ENCODE assay signal across 8 mouse cellular contexts in genomic region chr9:116375658-116376357, GRCm38 (mm10).
DNase-seq lines count a peak whose midpoint lies in the region; ATAC-seq and TF ChIP-seq lines count a peak whose summit lies in the region.

No protein-coding gene starts in this region.

- H3K9me3 ChIP-seq in heart, embryonic 16.5 days (replicated peaks; ENCODE audit: control insufficient read depth, low read length): no peaks in the 10 kb centered on the region
- no peaks in the 10 kb centered on the region for H3K9me3 ChIP-seq in stomach, embryonic 15.5 days

- DNase-seq in 3134 (ENCODE audit: extremely low read depth, insufficient read length, low spot score) (peak; percentile 76), NIH3T3 (ENCODE audit: low read depth) (peak; percentile 94)
- peak; percentile 66 to 72 for DNase-seq in layer of hippocampus, postnatal 10 days (ENCODE audit: low spot score in 2 of 2)
- peak; percentile 86 for DNase-seq in lung, postnatal 36 days
- DNase-seq in embryo, embryonic 9.5 days (ENCODE audit: extremely low spot score): no peak

- H3K4me3 ChIP-seq in cortical plate, adult 2 months (ENCODE audit: insufficient read depth, low read length): no peak overlapping the region
- H3K4me3 ChIP-seq in heart, embryonic 16.5 days (ENCODE audit: low read length): no peak overlapping the region
- H3K4me3 ChIP-seq in stomach, embryonic 15.5 days (replicated peaks): no peak overlapping the region

- H3K27ac ChIP-seq in cortical plate, adult 2 months (ENCODE audit: insufficient read depth, low read length): 0 out of 2 replicates have a peak overlapping the region, but pooled peaks have one; percentile 75
- no peak overlapping the region for H3K27ac ChIP-seq in heart, embryonic 16.5 days (ENCODE audit: low read length)
- peak overlapping the region; percentile 8; the same call in 1 of the 2 replicates for H3K27ac ChIP-seq in stomach, embryonic 15.5 days

- no peaks in the 10 kb centered on the region for H3K27me3 ChIP-seq in heart, embryonic 16.5 days (ENCODE audit: control insufficient read depth, insufficient read depth, low read length)
- H3K27me3 ChIP-seq in stomach, embryonic 15.5 days (replicated peaks): no peaks in the 10 kb centered on the region

- H3K4me2 ChIP-seq in heart, embryonic 16.5 days (ENCODE audit: low read depth, low read length): no peak overlapping the region
- no peak overlapping the region for H3K4me2 ChIP-seq in stomach, embryonic 15.5 days

- TF ChIP-seq CTCF in cortical plate, adult 2 months (IDR thresholded peaks at IDR 0.05; ENCODE audit: extremely low read depth, insufficient read depth, low read length): no peak

- no peak for TF ChIP-seq POLR2A in cortical plate, adult 2 months (IDR thresholded peaks at IDR 0.05; ENCODE audit: extremely low read depth, insufficient read depth, low read length)

- ATAC-seq in heart, embryonic 16.5 days (replicated peaks; ENCODE audit: extremely low read depth, insufficient read depth, low FRiP score): peak; percentile 77
- peak; percentile 39; the same call in 1 of the 2 replicates for ATAC-seq in stomach, embryonic 15.5 days (ENCODE audit: insufficient read depth, low FRiP score, low read depth)

- WGBS in heart, embryonic 16.5 days: 51% methylated on average over 12 of the region's 12 CpGs
- 57% methylated on average over 12 of the region's 12 CpGs for WGBS in stomach, embryonic 15.5 days

- H3K9ac ChIP-seq in heart, embryonic 16.5 days (ENCODE audit: low read length): no peak overlapping the region
- no peak overlapping the region for H3K9ac ChIP-seq in stomach, embryonic 15.5 days

- H3K36me3 ChIP-seq in heart, embryonic 16.5 days (ENCODE audit: control insufficient read depth, insufficient read depth): no peaks in the 10 kb centered on the region
- no peaks in the 10 kb centered on the region for H3K36me3 ChIP-seq in stomach, embryonic 15.5 days

- H3K4me1 ChIP-seq in cortical plate, adult 2 months (ENCODE audit: control insufficient read depth, insufficient read depth, low read length): no peaks in the 10 kb centered on the region
- peaks cover 6% of the 10 kb centered on the region for H3K4me1 ChIP-seq in heart, embryonic 16.5 days (ENCODE audit: control insufficient read depth, insufficient read depth, low read length)
- H3K4me1 ChIP-seq in stomach, embryonic 15.5 days: no peaks in the 10 kb centered on the region
